Mouse (Mus musculus) kidney, postnatal 14 days (tissue): ENCODE measurements around the gene Slc22a13.

ENCODE experiments used
- DNase-seq: peaks from one replicate; pipeline ENCODE4 v3.0.0; 2022; ENCODE audit warnings: mixed read lengths

Slc22a13 gene

GRCm38 (mm10) chr9:119199151-119199861 lies 9.6 kb downstream of the Slc22a13 start:
- DNase-seq: peak; percentile 53

GRCm38 (mm10) chr9:119192202-119192990 lies 16.5 kb downstream of the Slc22a13 start:
- peak; percentile 83 for DNase-seq

DNA sequence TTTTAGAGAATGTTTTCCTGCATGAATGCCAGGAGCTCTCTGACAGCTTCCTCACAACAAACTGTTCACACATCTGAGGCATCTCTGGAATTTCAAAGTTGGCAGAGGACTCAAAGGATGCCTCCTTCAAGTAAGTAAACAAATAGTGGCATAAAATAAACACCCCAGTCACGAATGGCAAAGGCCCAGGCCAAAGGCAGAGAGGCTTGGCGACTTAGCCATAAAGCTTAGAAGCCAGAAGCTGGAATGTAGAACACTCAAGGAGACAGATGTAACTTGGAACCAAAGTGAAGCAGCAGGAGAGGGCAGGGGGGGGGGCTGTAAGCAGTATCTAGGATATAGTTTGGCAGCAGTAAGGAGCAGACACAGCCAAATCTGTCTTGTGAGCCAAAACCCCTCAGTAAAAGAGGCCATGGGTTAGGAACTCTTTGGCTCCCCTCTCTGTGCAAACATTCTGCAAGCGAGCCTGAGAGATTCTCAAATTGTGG lies 27.6 kb downstream of the Slc22a13 start:
- DNase-seq: peak; percentile 65

- no peak for DNase-seq
Measured at GRCm38 (mm10) chr9:119179292-119179691, 29.6 kb downstream of the Slc22a13 start.

DNA sequence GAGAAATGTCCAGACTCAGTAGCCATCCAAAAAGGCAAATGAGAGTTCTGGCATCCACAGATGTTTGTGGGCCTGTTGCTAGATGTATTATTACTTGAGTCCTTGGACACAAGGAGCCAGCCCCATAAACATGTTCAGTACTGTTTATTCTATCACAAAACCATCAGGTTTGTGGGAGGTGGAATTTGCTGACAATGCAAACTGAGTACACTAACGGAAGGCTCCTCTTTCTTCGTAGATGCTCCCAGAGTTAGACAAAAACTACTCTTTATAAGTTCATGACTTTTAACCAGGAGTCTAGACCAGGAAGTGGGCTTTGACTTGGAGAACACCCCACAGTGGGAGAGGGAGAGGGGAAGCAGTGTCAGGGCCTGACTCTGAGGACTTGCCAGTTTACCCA lies 41.3 kb downstream of the Slc22a13 start:
- DNase-seq: no peak

DNA sequence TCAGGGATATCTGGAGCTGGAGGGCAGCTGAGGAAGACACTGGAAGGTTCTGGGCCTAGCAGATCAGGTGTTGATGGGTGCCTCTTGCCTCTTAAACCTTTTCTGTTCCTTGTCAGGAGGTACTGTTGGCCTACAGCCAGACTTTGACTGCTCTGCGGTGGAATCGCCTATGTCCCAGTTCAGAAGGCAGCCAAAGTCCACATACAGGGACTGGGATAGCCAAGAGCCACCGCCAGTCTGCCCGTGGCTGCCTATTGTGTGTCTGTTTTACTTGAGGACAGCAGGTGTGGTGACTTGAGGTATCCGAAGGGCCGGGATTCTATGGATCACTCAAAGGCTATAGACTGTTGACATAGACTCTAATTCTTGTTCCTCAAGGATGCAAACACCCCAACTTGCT lies 43.4 kb downstream of the Slc22a13 start:
- peak; percentile 82 for DNase-seq

DNA sequence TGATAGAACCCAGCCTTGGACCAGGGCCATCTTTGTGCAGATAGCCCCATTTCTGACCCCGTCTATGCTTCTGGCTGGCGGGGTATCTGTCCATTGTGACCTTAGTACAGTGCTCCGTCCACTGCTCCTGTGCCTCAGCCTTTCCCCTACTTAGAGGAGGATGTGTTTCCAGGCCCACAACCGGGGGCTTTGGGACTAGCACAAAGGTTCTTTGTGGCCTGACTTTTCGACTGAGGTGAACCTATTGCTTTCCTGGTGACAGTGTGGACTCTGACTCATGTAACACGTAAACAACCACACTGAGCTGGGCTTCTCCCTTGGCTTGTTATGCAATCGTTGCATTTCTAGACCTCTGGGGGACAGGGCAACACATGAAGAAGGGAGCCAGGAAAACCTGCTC lies 44.2 kb downstream of the Slc22a13 start:
- DNase-seq: peak; percentile 61

DNA sequence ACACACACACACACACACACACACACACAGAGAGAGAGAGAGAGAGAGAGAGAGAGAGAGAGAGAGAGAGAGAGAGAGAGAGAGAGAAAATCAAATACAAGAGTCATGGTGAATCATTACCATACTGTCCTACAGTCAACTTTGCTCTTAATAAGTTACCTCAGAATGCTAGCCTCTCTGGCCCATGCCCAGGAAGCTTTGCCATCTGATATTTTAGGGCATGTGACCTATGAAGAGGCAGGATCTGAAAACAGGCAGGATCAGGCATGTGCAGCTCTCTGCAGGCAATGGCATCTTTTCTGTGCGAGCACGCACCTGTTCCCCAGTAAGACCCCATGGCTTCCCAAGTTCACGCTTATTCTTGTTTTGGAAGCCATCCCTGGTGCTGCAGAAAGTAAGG lies 48.2 kb downstream of the Slc22a13 start:
- peak; percentile 85 for DNase-seq

DNA sequence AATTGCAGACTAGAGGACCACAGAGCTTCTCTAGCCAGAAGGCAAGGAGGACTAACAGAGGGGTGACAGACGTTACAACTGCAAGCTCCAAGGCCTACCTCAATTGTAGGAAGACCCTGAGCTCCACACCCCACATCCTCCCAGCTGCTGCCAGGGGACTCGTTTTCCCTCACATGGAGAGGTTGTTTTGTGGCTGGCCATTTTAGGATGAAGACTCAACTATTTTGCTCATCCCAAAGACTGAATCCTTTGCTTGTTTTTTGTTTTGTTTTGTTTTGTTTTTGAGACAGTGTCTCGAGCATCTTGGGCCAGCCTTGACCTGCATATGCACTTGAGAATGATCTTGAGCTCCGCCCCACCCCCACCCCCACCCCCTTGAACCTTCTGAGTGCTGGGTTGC lies 50.0 kb downstream of the Slc22a13 start, which contains the start of gene Gm47289:
Gm47289 (plus strand) TSS at position 301 of the 400 bp plus-strand sequence.
- DNase-seq: no peak

- DNase-seq: peak; percentile 91
Measured at GRCm38 (mm10) chr9:119156278-119157201, 52.4 kb downstream of the Slc22a13 start, which contains the start of gene Acaa1b. TSS of gene Acaa1b (minus strand) at chr9:119157093.

DNA sequence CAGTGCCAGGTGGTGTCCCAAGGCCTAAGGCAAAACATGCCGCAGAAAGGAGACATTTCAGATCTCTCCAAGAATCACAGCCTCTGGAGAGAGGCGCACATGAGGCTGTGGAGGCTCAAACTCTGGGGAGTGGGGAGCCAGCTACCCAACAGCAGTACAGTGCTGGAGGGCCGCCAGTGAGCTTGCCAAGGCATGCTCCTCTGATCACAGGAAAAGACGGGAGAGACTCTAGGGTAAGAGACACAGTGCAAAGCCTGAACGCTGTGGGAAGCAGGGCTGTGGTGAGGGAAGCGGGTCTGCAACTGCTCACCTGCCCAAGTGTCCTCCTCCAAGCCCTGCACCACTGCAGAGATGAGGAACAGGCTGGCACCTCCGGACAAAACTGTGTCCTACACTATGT lies 53.1 kb downstream of the Slc22a13 start:
- DNase-seq: peak; percentile 40

GRCm38 (mm10) chr9:119155416-119155815 lies 53.5 kb downstream of the Slc22a13 start:
- peak; percentile 72 for DNase-seq

DNA sequence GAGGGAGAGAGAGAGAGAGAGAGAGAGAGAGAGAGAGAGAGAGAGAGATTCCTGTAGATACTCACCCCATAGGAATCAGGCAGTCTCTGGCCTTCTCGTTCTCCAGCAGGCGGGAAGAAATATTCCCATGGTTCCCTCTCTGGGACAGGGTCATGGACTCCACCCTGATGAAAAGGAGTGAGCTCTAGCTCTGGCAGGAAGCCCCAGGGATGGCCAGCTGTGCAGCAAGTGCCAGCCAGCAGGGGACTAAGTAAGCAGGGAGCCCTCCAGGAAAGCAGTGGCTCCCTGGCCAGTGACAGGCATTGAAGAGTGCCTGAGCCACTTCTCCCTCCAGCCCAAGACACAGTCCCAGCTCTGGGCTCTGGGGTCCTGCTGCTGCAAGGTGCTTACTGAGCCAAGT lies 57.1 kb downstream of the Slc22a13 start:
- DNase-seq: no peak

GRCm38 (mm10) chr9:119149601-119150000 lies 59.3 kb downstream of the Slc22a13 start:
- peak; percentile 67 for DNase-seq

- no peak for DNase-seq
Measured at GRCm38 (mm10) chr9:119146098-119146770, 62.7 kb downstream of the Slc22a13 start.

DNA sequence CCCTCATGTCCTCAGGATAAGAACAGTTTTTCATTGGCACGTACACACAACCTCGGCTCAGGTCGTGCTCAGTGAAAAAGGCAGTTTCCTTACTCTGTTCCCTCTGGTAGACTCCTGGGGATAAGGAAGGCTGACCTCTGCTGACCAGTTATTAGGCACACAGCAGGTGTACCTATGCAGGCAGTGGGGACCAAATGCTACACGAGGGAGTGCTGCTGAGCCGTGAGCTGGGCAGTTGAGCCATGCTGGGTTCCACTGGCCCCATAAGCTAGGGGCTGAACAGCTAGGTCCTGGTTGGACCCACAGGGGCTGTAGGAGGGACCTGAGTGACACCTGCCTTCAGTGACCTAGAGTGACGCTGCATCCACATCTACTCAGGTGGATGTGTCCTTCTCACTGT lies 63.3 kb downstream of the Slc22a13 start:
- DNase-seq: no peak

GRCm38 (mm10) chr9:119145137-119145536 lies 63.8 kb downstream of the Slc22a13 start:
- no peak for DNase-seq

DNA sequence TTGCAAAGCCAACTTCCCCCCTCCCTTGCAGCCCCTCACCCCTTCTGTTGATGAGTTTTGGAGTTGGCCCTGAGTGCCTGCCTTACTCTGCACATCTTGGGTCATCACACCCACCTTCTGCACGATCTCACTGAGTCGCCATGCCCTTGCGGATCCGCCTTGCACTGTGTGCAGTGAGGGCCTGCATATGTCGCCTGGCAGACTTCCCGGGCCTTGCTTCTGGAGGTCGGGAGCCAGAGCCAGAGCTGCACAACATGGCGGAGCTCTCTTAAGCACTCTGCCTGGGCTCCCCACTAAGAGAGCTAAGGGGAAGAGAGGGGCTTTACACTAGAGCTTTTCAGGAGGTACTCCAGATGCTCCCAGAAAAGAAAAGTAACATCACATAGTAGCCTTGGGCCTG lies 64.2 kb downstream of the Slc22a13 start:
- DNase-seq: no peak

DNA sequence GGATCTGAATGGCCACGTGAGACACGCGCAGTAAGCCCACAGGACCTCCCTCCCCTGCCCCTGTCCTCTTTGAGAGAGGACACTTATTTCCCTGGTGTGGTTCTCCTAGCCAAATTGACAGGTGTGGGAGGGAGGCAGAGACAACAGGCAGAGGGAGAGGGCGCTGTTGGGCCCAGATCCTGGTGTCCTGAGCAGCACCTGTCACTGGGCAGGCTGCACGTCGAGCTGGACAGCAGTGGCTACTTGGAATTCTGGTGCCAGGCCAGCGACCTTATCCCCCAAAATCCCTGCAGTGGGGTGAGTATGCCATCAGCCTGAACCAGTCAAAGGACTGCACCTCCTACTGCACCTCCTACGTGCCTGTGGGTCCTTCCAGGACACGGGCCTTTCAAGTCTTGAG lies 65.5 kb downstream of the Slc22a13 start:
- no peak for DNase-seq
